Mouse (Mus musculus) heart, embryonic 14.5 days (tissue): ENCODE measurements around the gene Clip2. TPM values are rescaled to one million over a fixed set of nuclear protein-coding genes. Genes with fewer than 3 reads are reported as not detected.

ENCODE experiments used
- ATAC-seq: fragments of 200-750 bp; cut with Nextera tagmentation; 2 replicates; pipeline ENCODE4 v1.8.0; 2017; ENCODE audit warnings: low read depth, moderate TSS enrichment; ENCODE audit not compliant: insufficient number of reproducible peaks, insufficient read depth, low FRiP score
- H3K27ac ChIP-seq, 2 experiments: fragments of 200-500 bp in 1 of 2; fragments of 300-500 bp in 1 of 2; sonication (generic) in 1 of 2; replicated peaks in 1 of 2; 2 replicates each; pipeline ENCODE4 v1.5.1; 2012 to 2014; ENCODE audit warnings: low read depth in 2 of 2, low read length in 2 of 2, control low read depth in 1 of 2, mild to moderate bottlenecking in 1 of 2, mixed read lengths in 1 of 2; ENCODE audit not compliant: control insufficient read depth in 1 of 2, insufficient read depth in 1 of 2
- H3K27me3 ChIP-seq: fragments of 300-500 bp; sonication (generic); 2 replicates; pipeline ENCODE4 v1.6.1; 2014; ENCODE audit warnings: mild to moderate bottlenecking, low read length, control low read depth; ENCODE audit not compliant: control insufficient read depth, insufficient read depth
- H3K36me3 ChIP-seq: fragments of 300-500 bp; sonication (generic); 2 replicates; pipeline ENCODE4 v1.6.1; 2014; ENCODE audit warnings: mild to moderate bottlenecking, control low read depth, low read length, mixed read lengths; ENCODE audit not compliant: control insufficient read depth, insufficient read depth
- H3K4me1 ChIP-seq, 2 experiments: fragments of 200-500 bp in 1 of 2; fragments of 300-500 bp in 1 of 2; sonication (generic) in 1 of 2; 2 replicates each; pipeline ENCODE4 v1.6.1; 2012 to 2014; ENCODE audit warnings: low read length in 2 of 2, control low read depth in 1 of 2, mixed read lengths in 1 of 2; ENCODE audit not compliant: control insufficient read depth in 2 of 2, insufficient read depth in 2 of 2
- H3K4me2 ChIP-seq: fragments of 300-500 bp; sonication (generic); 2 replicates; pipeline ENCODE4 v1.6.1; 2014; ENCODE audit warnings: mild to moderate bottlenecking, low read length
- H3K4me3 ChIP-seq, 2 experiments: fragments of 200-500 bp in 1 of 2; fragments of 300-500 bp in 1 of 2; sonication (generic) in 1 of 2; 2 replicates each; pipeline ENCODE4 v1.5.1; 2012 to 2014; ENCODE audit warnings: low read length in 2 of 2, mild to moderate bottlenecking in 2 of 2, control low read depth in 1 of 2, low read depth in 1 of 2, moderate library complexity in 1 of 2; ENCODE audit not compliant: control insufficient read depth in 1 of 2, insufficient read depth in 1 of 2
- H3K9ac ChIP-seq: fragments of 300-500 bp; sonication (generic); 2 replicates; pipeline ENCODE4 v1.6.1; 2014; ENCODE audit warnings: mild to moderate bottlenecking, low read length
- H3K9me3 ChIP-seq: fragments of 300-500 bp; sonication (generic); 2 replicates; pipeline ENCODE4 v1.6.1; 2016; ENCODE audit warnings: low read length, control low read depth; ENCODE audit not compliant: control insufficient read depth
- WGBS: fragments of 180-500 bp; shearing (Covaris S2); extraction: QIAGEN DNeasy Blood & Tissue Kit; methylation state at CpG from one replicate; pipeline ENCODE4 v1.1.7; 2014; 5-methylcytosine and 5-hydroxymethylcytosine counted together
- polyA plus RNA-seq: library from polyadenylated mRNA; unstranded; fragments of >200 nt; fragmentation: Nextera tagmentation; extraction: Ambion mirVana; gene quantifications from 2 replicates; pipeline ENCODE4 v1.2.1, GENCODE M21; 2014

Gene Clip2
- polyA plus RNA-seq, 1 experiment from 2014 or later = 1.9 TPM

- 88% methylated on average over 6 of the region's 6 CpGs for WGBS
- H3K9me3 ChIP-seq = 0 out of 2 replicates have a peak, but pooled peaks cover 4% of the 10 kb centered on the region
- no peaks in the 10 kb centered on the region for H3K27me3 ChIP-seq
- H3K9ac ChIP-seq = no peak overlapping the region
- no peaks in the 10 kb centered on the region for H3K4me1 ChIP-seq
- no peak overlapping the region for H3K27ac ChIP-seq
- no peaks in the 10 kb centered on the region for H3K36me3 ChIP-seq
- ATAC-seq = no peak
- no peak overlapping the region for H3K4me2 ChIP-seq
- no peak overlapping the region for H3K4me3 ChIP-seq
Observed at GRCm38 (mm10) chr5:134475006-134475605, 77.1 kb downstream of the Clip2 start.

- Histone ChIP-seq H3K27ac (no peak overlapping the region), H3K4me1 (no peaks in the 10 kb centered on the region), H3K9me3 (0 out of 2 replicates have a peak, but pooled peaks cover 4% of the 10 kb centered on the region), H3K4me2 (no peak overlapping the region), H3K4me3 (no peak overlapping the region), H3K9ac (no peak overlapping the region), H3K36me3 (no peaks in the 10 kb centered on the region), H3K27me3 (no peaks in the 10 kb centered on the region)
- no peak for ATAC-seq
- WGBS = 85% methylated on average over 2 of the region's 2 CpGs
Observed at GRCm38 (mm10) chr5:134473902-134474301, 78.3 kb downstream of the Clip2 start.

- WGBS = 80% methylated on average over 8 of the region's 8 CpGs
Observed at GRCm38 (mm10) chr5:134470538-134471169, 81.6 kb downstream of the Clip2 start.

GRCm38 (mm10) chr5:134469559-134470150 lies 82.6 kb downstream of the Clip2 start:
- WGBS = 76% methylated on average over 7 of the region's 7 CpGs
- H3K27me3 ChIP-seq = no peaks in the 10 kb centered on the region
- H3K36me3 ChIP-seq = no peaks in the 10 kb centered on the region
- H3K9me3 ChIP-seq = no peaks in the 10 kb centered on the region
- H3K4me1 ChIP-seq = peaks cover 0 to 2% of the 10 kb centered on the region in 2 experiments; a peak in 2 of 4 replicates
- no peak overlapping the region for H3K4me3 ChIP-seq
- no peak overlapping the region for H3K27ac ChIP-seq
- H3K4me2 ChIP-seq = no peak overlapping the region
- ATAC-seq = no peak
- no peak overlapping the region for H3K9ac ChIP-seq

More at GRCm38 (mm10) chr5:134470538-134471169, 81.6 kb downstream of the Clip2 start:
- H3K4me2 ChIP-seq = no peak overlapping the region
- H3K27ac ChIP-seq = no peak overlapping the region
- ATAC-seq = no peak
- H3K4me3 ChIP-seq = no peak overlapping the region
- H3K4me1 ChIP-seq = peaks cover 0 to 2% of the 10 kb centered on the region in 2 experiments; a peak in 2 of 4 replicates
- H3K27me3 ChIP-seq = no peaks in the 10 kb centered on the region
- H3K9me3 ChIP-seq = 0 out of 2 replicates have a peak, but pooled peaks cover 4% of the 10 kb centered on the region
- H3K36me3 ChIP-seq = no peaks in the 10 kb centered on the region
- H3K9ac ChIP-seq = no peak overlapping the region

- WGBS = 66% methylated on average over 10 of the region's 10 CpGs
- peaks cover 0 to 2% of the 10 kb centered on the region in 2 experiments; a peak in 2 of 4 replicates for H3K4me1 ChIP-seq
- no peak overlapping the region for H3K4me2 ChIP-seq
- ATAC-seq = no peak
- no peaks in the 10 kb centered on the region for H3K9me3 ChIP-seq
- no peak overlapping the region for H3K4me3 ChIP-seq
- H3K27ac ChIP-seq = no peak overlapping the region
- no peaks in the 10 kb centered on the region for H3K27me3 ChIP-seq
- H3K9ac ChIP-seq = 0 out of 2 replicates have a peak overlapping the region, but pooled peaks have one; percentile 23
- H3K36me3 ChIP-seq = no peaks in the 10 kb centered on the region
Observed at GRCm38 (mm10) chr5:134468158-134468765, 84.0 kb downstream of the Clip2 start.

GRCm38 (mm10) chr5:134467030-134467549 lies 85.1 kb downstream of the Clip2 start:
- Histone ChIP-seq H3K4me3 (no peak overlapping the region), H3K9ac (no peak overlapping the region), H3K4me1 (peaks cover 0 to 2% of the 10 kb centered on the region in 2 experiments; a peak in 2 of 4 replicates), H3K4me2 (no peak overlapping the region), H3K27me3 (no peaks in the 10 kb centered on the region), H3K27ac (no peak overlapping the region), H3K9me3 (no peaks in the 10 kb centered on the region), H3K36me3 (no peaks in the 10 kb centered on the region)
- ATAC-seq = no peak
- WGBS = 65% methylated on average over 8 of the region's 8 CpGs

GRCm38 (mm10) chr5:134466296-134467029 lies 85.8 kb downstream of the Clip2 start:
- Histone ChIP-seq H3K9me3 (no peaks in the 10 kb centered on the region), H3K4me3 (no peak overlapping the region), H3K27ac (no peak overlapping the region), H3K9ac (no peak overlapping the region), H3K27me3 (no peaks in the 10 kb centered on the region), H3K36me3 (no peaks in the 10 kb centered on the region), H3K4me1 (peaks cover 0 to 2% of the 10 kb centered on the region in 2 experiments; a peak in 2 of 4 replicates), H3K4me2 (no peak overlapping the region)
- ATAC-seq = no peak
- WGBS = 51% methylated on average over 21 of the region's 21 CpGs
